Mouse (Mus musculus): ENCODE measurements around the gene Fbxo40. TPM values are rescaled to one million over a fixed set of nuclear protein-coding genes. Genes with fewer than 3 reads are reported as not detected.

Gene Fbxo40
- total RNA-seq, 2 experiments from 2014 or later, result 1.4 to 1.9 TPM

DNA sequence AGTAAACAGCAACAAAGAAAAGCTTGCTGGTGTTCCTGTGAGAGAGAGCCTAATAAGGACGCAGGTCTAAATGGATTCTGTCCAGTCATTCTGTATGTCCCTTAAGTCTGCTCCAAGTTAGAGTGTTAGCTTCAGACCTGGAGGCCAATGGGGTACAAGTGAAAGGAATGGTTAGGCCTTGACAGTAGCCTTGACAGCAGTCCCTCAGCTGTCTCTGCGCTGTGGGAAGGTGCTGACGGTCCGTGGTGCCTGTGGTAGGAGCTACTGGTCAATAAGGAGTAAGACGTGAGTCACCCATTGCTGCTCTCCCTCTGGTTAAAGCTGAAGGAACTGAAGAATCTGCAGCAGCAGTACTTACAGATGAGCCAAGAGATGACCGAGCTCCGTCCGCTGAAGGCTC lies 66.0 kb downstream of the Fbxo40 start:
- DNase-seq (ENCODE audit: low spot score in 2 of 2), result no peak

DNA sequence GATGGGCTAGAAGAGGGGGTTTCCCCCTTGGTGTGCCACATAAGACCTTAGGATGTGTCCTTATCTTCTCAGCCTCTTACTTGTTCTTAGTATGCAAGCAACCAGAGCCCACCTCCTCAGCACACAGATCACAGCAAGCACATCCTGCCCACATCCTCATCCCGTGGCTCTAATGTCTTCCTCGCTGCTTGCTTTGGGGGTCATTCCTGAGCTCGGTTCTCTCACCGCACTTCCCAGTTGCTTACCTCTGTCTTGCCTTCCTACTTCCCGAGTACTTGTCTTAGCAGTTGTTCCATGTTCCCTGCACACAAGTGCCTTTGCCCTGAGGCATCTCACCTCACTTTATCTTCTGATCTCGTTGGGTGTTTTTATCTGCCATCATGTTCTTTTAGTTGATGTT lies 68.3 kb downstream of the Fbxo40 start:
- no peak for DNase-seq (ENCODE audit: low spot score in 2 of 2)

DNA sequence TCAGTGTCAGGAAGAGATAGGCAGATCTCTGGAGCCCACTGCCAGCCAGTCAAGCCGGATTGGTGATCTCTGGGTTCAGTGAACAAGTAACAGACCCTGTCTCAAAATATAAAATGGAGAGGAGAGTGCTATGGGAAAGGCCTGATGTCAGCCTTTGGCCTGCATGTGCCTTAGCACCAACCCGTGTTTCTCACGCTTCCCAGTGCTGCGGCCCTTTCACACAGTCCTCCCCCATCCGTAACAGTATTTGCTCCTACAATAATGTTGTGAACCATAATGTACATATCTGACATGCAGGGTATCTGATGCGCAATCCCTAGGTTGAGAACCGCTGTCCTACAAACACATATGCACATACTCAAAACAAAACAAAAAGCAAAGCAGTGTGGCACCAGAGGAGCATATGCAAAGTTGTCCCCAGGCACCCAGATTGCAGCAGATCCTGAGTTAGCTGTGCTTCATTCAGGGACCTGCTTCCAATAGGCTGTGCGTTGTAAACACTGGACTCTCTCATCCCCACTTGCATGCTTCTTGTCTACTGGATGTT lies 69.1 kb downstream of the Fbxo40 start:
- DNase-seq (ENCODE audit: low spot score in 2 of 2), result no peak

DNA sequence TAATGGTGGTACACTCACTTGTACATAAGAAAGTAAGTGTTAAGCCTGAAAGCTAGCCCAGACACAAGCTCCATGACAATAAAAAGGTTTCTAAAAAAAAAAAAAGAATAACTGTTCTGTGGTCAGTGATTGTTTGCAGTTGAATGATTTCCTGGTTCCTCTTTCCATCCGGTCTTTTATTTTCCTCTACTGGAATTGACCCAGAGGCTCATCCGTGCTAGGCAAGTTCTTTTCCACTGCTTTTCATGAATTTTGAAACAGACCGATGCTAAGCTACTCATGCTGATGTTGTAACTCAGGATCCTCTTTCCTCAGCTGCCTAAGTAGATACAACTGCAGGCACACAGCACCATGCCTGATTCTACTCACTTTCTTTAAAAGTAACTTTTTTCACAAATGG lies 69.9 kb downstream of the Fbxo40 start:
- no peak for DNase-seq (ENCODE audit: low spot score in 2 of 2)

DNA sequence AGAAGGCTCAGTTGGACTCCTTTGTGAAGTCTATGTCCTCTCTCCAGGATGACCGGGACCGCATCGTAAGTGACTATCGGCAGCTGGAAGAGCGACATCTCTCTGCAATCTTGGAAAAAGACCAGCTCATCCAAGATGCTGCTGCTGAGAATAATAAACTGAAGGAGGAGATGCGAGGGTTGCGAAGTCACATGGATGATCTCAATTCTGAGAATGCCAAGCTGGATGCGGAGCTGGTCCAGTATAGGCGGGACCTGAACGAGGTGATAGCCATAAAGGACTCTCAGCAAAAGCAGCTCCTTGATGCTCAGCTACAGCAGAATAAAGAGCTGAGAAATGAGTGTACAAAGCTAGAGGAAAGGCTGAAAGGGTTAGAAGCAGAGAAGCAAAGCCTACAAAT lies 71.8 kb downstream of the Fbxo40 start:
- no peak for DNase-seq (ENCODE audit: low spot score in 2 of 2)

DNA sequence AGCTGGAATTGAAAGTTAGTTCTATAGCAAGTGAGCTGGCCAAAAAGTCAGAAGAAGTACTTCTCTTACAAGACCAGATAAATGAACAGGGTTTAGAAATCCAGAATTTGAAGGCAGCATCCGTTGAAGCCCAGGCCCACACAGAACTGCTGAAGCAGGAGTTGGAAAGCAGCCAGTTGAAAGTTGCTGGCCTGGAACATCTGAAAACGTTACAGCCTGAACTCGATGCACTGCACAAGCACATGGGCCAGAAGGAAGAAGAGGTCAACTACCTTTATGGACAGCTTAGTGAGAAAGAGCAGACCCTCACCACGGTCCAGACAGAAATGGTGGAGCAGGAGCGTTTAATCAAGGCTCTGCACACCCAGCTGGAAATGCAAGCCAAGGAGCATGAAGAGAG lies 76.1 kb downstream of the Fbxo40 start:
- DNase-seq (ENCODE audit: low spot score in 2 of 2), result no peak

Other genes starting within 250 kb of the Fbxo40 start
- gene Slc15a2, start 205.5 kb downstream of the Fbxo40 start, total RNA-seq (2021), result 10 to 100 TPM in 1 of 2 experiments, 1 to 10 TPM in 1; 7.7 to 10.1 TPM
- 10 to 100 TPM; 25.9 to 30.6 TPM for gene Iqcb1, start 162.1 kb downstream of the Fbxo40 start, total RNA-seq (2021)
- gene Eaf2, start 115.5 kb downstream of the Fbxo40 start, total RNA-seq (2021), result 1 to 10 TPM; 1.9 to 2.9 TPM
- 10 to 100 TPM; 70.1 to 75.1 TPM for gene Golgb1, start 115.3 kb downstream of the Fbxo40 start, total RNA-seq (2021)
- 10 to 100 TPM; 13.6 to 15.3 TPM for gene Hcls1, start 55.5 kb downstream of the Fbxo40 start, total RNA-seq (2021)
- gene Polq, start 21.3 kb upstream of the Fbxo40 start, total RNA-seq (2021), result 1 to 10 TPM; 4.3 to 6.0 TPM